Mouse (Mus musculus) limb, embryonic 14.5 days (tissue): ENCODE data around the gene Wasf1. TPM values are rescaled to one million over a fixed set of nuclear protein-coding genes. Genes with fewer than 3 reads are reported as not detected.

Experiments used
- ATAC-seq: fragments of 200-750 bp; cut with Nextera tagmentation; 2 replicates; pipeline ENCODE4 v1.8.0; 2017; ENCODE audit warnings: low read depth, moderate number of reproducible peaks, moderate TSS enrichment; ENCODE audit not compliant: low FRiP score
- DNase-seq: peaks from one replicate; pipeline ENCODE4 v3.0.0-alpha.2; 2015; ENCODE audit warnings: low spot score
- H3K27ac ChIP-seq: fragments of 300-500 bp; sonication (generic); replicated peaks from 2 replicates; pipeline ENCODE4 v1.5.1; 2014; ENCODE audit warnings: low read depth, mild to moderate bottlenecking, low read length, moderate library complexity, mixed read lengths
- H3K27me3 ChIP-seq: fragments of 300-500 bp; sonication (generic); 2 replicates; pipeline ENCODE4 v1.6.1; 2014; ENCODE audit warnings: low read length, mixed read lengths; ENCODE audit not compliant: control insufficient read depth, insufficient read depth
- H3K36me3 ChIP-seq: fragments of 300-500 bp; sonication (generic); 2 replicates; pipeline ENCODE4 v1.6.1; 2014; ENCODE audit warnings: mild to moderate bottlenecking, low read length, moderate library complexity, mixed read lengths; ENCODE audit not compliant: control insufficient read depth, insufficient read depth
- H3K4me1 ChIP-seq: fragments of 300-500 bp; sonication (generic); 2 replicates; pipeline ENCODE4 v1.6.1; 2014; ENCODE audit warnings: antibody characterized with exemption, low read length, mixed read lengths; ENCODE audit not compliant: control insufficient read depth, insufficient read depth
- H3K4me2 ChIP-seq: fragments of 300-500 bp; sonication (generic); replicated peaks from 2 replicates; pipeline ENCODE4 v1.6.1; 2014; ENCODE audit warnings: low read depth, mild to moderate bottlenecking, low read length, moderate library complexity; ENCODE audit not compliant: severe bottlenecking
- H3K4me3 ChIP-seq: fragments of 300-500 bp; sonication (generic); replicated peaks from 2 replicates; pipeline ENCODE4 v1.5.1; 2014; ENCODE audit warnings: low read length
- H3K9ac ChIP-seq: fragments of 300-500 bp; sonication (generic); 2 replicates; pipeline ENCODE4 v1.6.1; 2014; ENCODE audit warnings: mild to moderate bottlenecking, low read depth, low read length, moderate library complexity; ENCODE audit not compliant: severe bottlenecking
- H3K9me3 ChIP-seq: fragments of 300-500 bp; sonication (generic); 2 replicates; pipeline ENCODE4 v1.6.1; 2016; ENCODE audit warnings: low read length; ENCODE audit not compliant: control insufficient read depth
- POLR2A ChIP-seq: fragments of 200-500 bp; IDR thresholded peaks from 2 replicates; pipeline ENCODE4 v1.8.0; 2012; ENCODE audit warnings: inconsistent platforms, mild to moderate bottlenecking, moderate library complexity, borderline replicate concordance; ENCODE audit not compliant: insufficient read depth, insufficient read length; ENCODE audit errors: extremely low read depth
- WGBS: fragments of 180-500 bp; shearing (Covaris S2); extraction: QIAGEN DNeasy Blood & Tissue Kit; methylation state at CpG from one replicate; pipeline ENCODE4 v1.1.7; 2014; 5-methylcytosine and 5-hydroxymethylcytosine counted together
- polyA plus RNA-seq, 2 experiments: library from polyadenylated mRNA; depleted of rRNA in 1 of 2; stranded (reverse) in 1 of 2; unstranded in 1 of 2; fragments of >200 nt; fragmentation: Nextera tagmentation in 1 of 2; extraction: Ambion mirVana in 1 of 2; gene quantifications; 2 replicates each; pipeline versions ENCODE4 v1.2.1 to v1.2.3; 2012 to 2014

The Wasf1 gene
- 17.1 and 20.2 TPM in 2 replicates for polyA plus RNA-seq (2012; rRNA removed)
- 16.8 and 23.9 TPM in 2 replicates for polyA plus RNA-seq (2014; fragmentation: Nextera tagmentation; extraction: Ambion mirVana)

GRCm38 (mm10) chr10:40882831-40883643 lies at the start of gene Wasf1, which contains the start of gene Cdc40:
Gene Wasf1 (plus strand): TSS chr10:40883475.
Gene Cdc40 (minus strand): TSS chr10:40883311.
- Histone ChIP-seq H3K4me3 (peak within 1 kb of the TSS; percentile 81), H3K27ac (peak within 1 kb of the TSS; percentile 92), H3K4me2 (peak within 1 kb of the TSS; percentile 89), H3K9ac (peak within 1 kb of the TSS; percentile 89), H3K27me3 (no peaks in the 10 kb centered on the region), H3K4me1 (peaks cover 3% of the 10 kb centered on the region; the same call in 1 of the 2 replicates), H3K9me3 (no peaks in the 10 kb centered on the region), H3K36me3 (no peaks in the 10 kb centered on the region; the same call in 1 of the 2 replicates)
- WGBS = under 1% methylated on average over 43 of the region's 44 CpGs
- DNase-seq = peak; percentile 98
- peak; percentile 46; the same call in 1 of the 2 replicates for TF ChIP-seq POLR2A
- ATAC-seq = peak; percentile 97

DNA sequence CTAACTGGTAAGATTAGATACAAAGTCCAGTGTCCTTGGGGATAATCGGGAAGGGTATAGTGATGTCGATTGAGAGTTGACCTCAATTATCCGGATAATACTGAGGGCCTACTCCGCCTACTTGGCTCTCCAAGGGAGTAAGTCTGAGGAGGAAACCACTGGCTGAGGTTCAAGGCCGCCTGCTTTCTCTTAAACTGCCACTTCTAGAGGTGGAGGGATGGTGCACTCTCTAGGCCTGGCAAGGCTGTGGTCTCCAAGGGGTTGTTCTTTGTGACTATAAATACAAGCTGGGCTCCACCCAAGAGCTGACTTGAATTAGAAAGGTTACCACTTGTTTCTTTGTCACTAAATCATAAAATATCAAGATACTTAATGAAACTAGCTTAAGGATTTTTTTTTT lies 43.2 kb upstream of the Wasf1 start:
- Histone ChIP-seq H3K4me2 (no peak overlapping the region), H3K27ac (no peak overlapping the region), H3K4me3 (no peak overlapping the region), H3K27me3 (no peaks in the 10 kb centered on the region), H3K9me3 (no peaks in the 10 kb centered on the region), H3K9ac (no peak overlapping the region), H3K36me3 (peaks cover 57% of the 10 kb centered on the region), H3K4me1 (peaks cover 14% of the 10 kb centered on the region)
- no peak for DNase-seq
- TF ChIP-seq POLR2A = no peak
- no peak for ATAC-seq
- WGBS = 81% methylated on average over 5 of the region's 5 CpGs

GRCm38 (mm10) chr10:40843841-40844240 lies 39.4 kb upstream of the Wasf1 start:
- Histone ChIP-seq H3K9me3 (no peaks in the 10 kb centered on the region), H3K27ac (no peak overlapping the region), H3K36me3 (peaks cover 63% of the 10 kb centered on the region), H3K4me3 (no peak overlapping the region), H3K27me3 (no peaks in the 10 kb centered on the region), H3K9ac (no peak overlapping the region), H3K4me1 (peaks cover 17% of the 10 kb centered on the region), H3K4me2 (peak overlapping the region; percentile 29; the same call in 1 of the 2 replicates)
- no peak for DNase-seq
- TF ChIP-seq POLR2A = no peak
- WGBS = 56% methylated on average over 5 of the region's 5 CpGs
- no peak for ATAC-seq

DNA sequence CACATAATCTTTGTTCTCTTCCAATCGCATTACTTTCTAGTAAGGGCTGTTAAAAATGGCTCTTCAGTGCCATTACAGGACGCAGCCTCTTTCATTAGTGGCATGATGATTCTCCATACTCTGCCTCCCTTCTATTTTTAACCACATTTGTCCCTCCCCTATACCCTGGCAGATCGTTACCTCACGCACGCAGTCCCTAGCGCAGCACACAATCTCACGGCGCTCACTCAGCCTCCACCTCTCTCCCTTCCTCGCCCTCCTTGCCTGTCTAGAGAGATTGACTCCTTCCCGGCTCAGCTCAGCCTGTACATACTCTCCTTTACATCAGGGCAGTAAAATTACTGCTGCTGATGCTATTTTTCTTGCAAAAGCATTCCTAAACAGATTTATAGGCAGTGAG lies 38.7 kb upstream of the Wasf1 start:
- peak; percentile 3 for DNase-seq
- Histone ChIP-seq H3K4me1 (peaks cover 17% of the 10 kb centered on the region), H3K27me3 (no peaks in the 10 kb centered on the region), H3K4me3 (no peak overlapping the region), H3K4me2 (peak overlapping the region; percentile 29), H3K9ac (no peak overlapping the region), H3K36me3 (peaks cover 61% of the 10 kb centered on the region), H3K27ac (0 out of 2 replicates have a peak overlapping the region, but pooled peaks have one; percentile 19), H3K9me3 (no peaks in the 10 kb centered on the region)
- peak; percentile 62; the same call in 1 of the 2 replicates for ATAC-seq
- TF ChIP-seq POLR2A = no peak
- 26% methylated on average over 10 of the region's 10 CpGs for whole genome bisulfite sequencing

DNA sequence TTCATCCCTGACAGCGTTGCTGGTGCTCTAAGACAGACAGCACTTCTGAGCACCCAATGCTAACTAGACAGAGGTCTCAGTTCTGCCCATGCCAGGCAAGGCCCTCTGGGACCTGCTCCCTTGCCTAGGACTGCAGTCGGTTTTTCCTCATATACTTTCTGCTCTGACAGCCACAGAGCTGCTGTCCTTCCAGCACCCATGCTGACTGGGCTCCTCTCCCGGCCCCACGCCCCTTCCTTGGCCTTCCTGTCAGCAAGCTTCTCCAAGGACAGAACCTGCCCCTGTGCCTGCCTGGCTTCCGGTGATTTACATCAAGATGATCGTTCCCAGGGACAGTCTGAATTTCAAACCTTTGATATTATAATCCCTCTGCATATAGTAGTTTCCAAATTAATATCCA lies 37.6 kb upstream of the Wasf1 start:
- Histone ChIP-seq H3K4me2 (no peak overlapping the region), H3K4me3 (no peak overlapping the region), H3K9ac (no peak overlapping the region), H3K36me3 (peaks cover 66% of the 10 kb centered on the region), H3K4me1 (peaks cover 17% of the 10 kb centered on the region), H3K27ac (no peak overlapping the region), H3K27me3 (no peaks in the 10 kb centered on the region), H3K9me3 (no peaks in the 10 kb centered on the region)
- ATAC-seq (no peak), DNase-seq (no peak)
- TF ChIP-seq POLR2A = no peak
- WGBS = 71% methylated on average over 6 of the region's 6 CpGs
